Mouse (Mus musculus) olfactory bulb, adult 2 months (tissue): Measurements from ENCODE around the gene Plekha6. TPM values are rescaled to one million over a fixed set of nuclear protein-coding genes. Genes with fewer than 3 reads are reported as not detected.
A peak's percentile ranks its signal among the peaks of the same experiment; 100 is the strongest.

Experiments
- H3K27ac ChIP-seq: fragments of 200-500 bp; 2 replicates; pipeline ENCODE4 v1.5.1; 2012; ENCODE audit warnings: low read depth, low read length; ENCODE audit not compliant: insufficient read depth
- H3K4me1 ChIP-seq: fragments of 200-500 bp; 2 replicates; pipeline ENCODE4 v1.6.1; 2012; ENCODE audit warnings: low read length; ENCODE audit not compliant: control insufficient read depth, insufficient read depth
- H3K4me3 ChIP-seq: fragments of 200-500 bp; 2 replicates; pipeline ENCODE4 v1.5.1; 2012; ENCODE audit warnings: mild to moderate bottlenecking, low read depth, low read length, moderate library complexity; ENCODE audit not compliant: insufficient read depth
- CTCF ChIP-seq: fragments of 200-500 bp; IDR thresholded peaks from 2 replicates; pipeline ENCODE4 v1.5.1; 2012; ENCODE audit warnings: low read depth, mild to moderate bottlenecking, low read length, moderate library complexity; ENCODE audit not compliant: insufficient read depth
- POLR2A ChIP-seq: fragments of 200-500 bp; IDR thresholded peaks from 2 replicates; pipeline ENCODE4 v1.6.1; 2012; ENCODE audit warnings: mild to moderate bottlenecking, low read depth, low read length, moderate library complexity; ENCODE audit not compliant: insufficient read depth
- WGBS: fragments of 180-500 bp; shearing (Covaris S2); methylation state at CpG from one replicate; pipeline ENCODE4 v1.1.7; 2018; 5-methylcytosine and 5-hydroxymethylcytosine counted together
- polyA plus RNA-seq: library from polyadenylated mRNA; stranded (reverse); fragments of >200 nt; gene quantifications from 2 replicates; pipeline ENCODE4 v1.2.4, GENCODE M21; 2012; ENCODE audit warnings: low replicate concordance; ENCODE audit not compliant: missing spikeins, insufficient read depth, insufficient read length

Plekha6 gene
- polyA plus RNA-seq, 1 experiment: not detected

DNA sequence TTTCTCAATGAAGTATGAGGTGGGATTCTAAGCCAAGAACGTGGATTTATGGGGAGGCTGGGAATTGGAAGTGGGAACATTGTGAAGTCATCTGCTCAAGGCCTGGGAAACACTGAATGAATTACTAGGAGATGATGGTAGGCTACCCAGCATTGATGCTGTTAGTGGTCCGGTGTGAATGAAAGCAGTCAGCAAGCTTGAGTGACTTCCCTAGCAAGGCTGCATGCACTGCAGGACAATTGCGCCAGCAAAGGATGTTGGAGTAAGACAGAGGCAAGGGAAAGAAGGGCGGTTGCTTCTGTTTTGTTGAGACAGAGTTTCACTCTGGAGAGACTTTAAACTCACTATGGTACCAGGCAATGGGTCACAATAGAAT is 37.7 kb upstream of the Plekha6 start:
- Histone ChIP-seq H3K4me1 (0 out of 2 replicates have a peak, but pooled peaks cover 3% of the 10 kb centered on the region), H3K27ac (no peak overlapping the region), H3K4me3 (no peak overlapping the region)
- no peak for TF ChIP-seq POLR2A
- no peak for TF ChIP-seq CTCF
- 72% methylated on average over 4 of the region's 4 CpGs for WGBS

GRCm38 (mm10) chr1:133127328-133127727 is 36.7 kb upstream of the Plekha6 start:
- TF ChIP-seq CTCF: no peak
- TF ChIP-seq POLR2A: no peak
- no peak overlapping the region for H3K4me3 ChIP-seq
- WGBS: 83% methylated on average over 9 of the region's 9 CpGs
- no peak overlapping the region for H3K27ac ChIP-seq
- H3K4me1 ChIP-seq: 0 out of 2 replicates have a peak, but pooled peaks cover 3% of the 10 kb centered on the region

- WGBS: 16% methylated on average over 16 of the region's 16 CpGs
- no peak for TF ChIP-seq POLR2A
- Histone ChIP-seq H3K4me1 (peaks cover 6% of the 10 kb centered on the region; the same call in 1 of the 2 replicates), H3K27ac (peak overlapping the region; percentile 87), H3K4me3 (no peak overlapping the region)
These were observed 34.4 kb upstream of the Plekha6 start for GRCm38 (mm10) chr1:133129471-133130221.

- under 1% methylated on average over 72 of the region's 72 CpGs for WGBS
- TF ChIP-seq POLR2A: peak; percentile 76
- TF ChIP-seq CTCF: no peak
- Histone ChIP-seq H3K4me1 (peaks cover 8% of the 10 kb centered on the region; the same call in 1 of the 2 replicates), H3K4me3 (peak within 1 kb of the TSS; percentile 89), H3K27ac (peak within 1 kb of the TSS; percentile 91)
These were observed 33.1 kb upstream of the Plekha6 start, which contains the start of gene Ppp1r15b for GRCm38 (mm10) chr1:133130638-133131560. Gene Ppp1r15b (plus strand): TSS chr1:133131143.

- WGBS: under 1% methylated on average over 35 of the region's 35 CpGs
- H3K4me1 ChIP-seq: peaks cover 8% of the 10 kb centered on the region; the same call in 1 of the 2 replicates
These were observed 32.5 kb upstream of the Plekha6 start for GRCm38 (mm10) chr1:133131561-133131905.

DNA sequence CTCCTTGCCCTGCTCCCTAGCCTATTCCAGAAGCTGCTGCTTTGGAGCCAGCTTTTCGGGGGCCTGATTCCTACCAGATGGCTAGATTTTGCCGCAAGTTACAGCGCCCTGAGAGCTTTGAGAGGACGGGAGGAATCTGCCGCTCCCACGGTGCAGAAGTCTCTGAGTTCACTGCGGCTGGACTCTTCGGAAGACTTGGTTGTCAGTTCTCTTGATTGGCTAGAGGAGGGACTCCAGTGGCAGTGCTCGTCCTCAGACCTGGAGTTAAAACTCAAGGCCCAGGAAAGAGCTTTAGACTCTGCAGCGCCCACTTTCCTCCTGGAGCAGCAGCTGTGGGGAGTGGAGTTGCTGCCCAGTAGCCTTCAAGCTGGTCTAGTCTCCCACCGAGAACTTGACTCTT is 32.1 kb upstream of the Plekha6 start:
- TF ChIP-seq CTCF (no peak), POLR2A (no peak)
- H3K4me1 ChIP-seq: peaks cover 8% of the 10 kb centered on the region; the same call in 1 of the 2 replicates
- WGBS: under 1% methylated on average over 11 of the region's 11 CpGs

More at GRCm38 (mm10) chr1:133131561-133131905, 32.5 kb upstream of the Plekha6 start:
- TF ChIP-seq POLR2A: no peak
- H3K4me3 ChIP-seq: peak overlapping the region; percentile 89
- peak overlapping the region; percentile 91 for H3K27ac ChIP-seq

DNA sequence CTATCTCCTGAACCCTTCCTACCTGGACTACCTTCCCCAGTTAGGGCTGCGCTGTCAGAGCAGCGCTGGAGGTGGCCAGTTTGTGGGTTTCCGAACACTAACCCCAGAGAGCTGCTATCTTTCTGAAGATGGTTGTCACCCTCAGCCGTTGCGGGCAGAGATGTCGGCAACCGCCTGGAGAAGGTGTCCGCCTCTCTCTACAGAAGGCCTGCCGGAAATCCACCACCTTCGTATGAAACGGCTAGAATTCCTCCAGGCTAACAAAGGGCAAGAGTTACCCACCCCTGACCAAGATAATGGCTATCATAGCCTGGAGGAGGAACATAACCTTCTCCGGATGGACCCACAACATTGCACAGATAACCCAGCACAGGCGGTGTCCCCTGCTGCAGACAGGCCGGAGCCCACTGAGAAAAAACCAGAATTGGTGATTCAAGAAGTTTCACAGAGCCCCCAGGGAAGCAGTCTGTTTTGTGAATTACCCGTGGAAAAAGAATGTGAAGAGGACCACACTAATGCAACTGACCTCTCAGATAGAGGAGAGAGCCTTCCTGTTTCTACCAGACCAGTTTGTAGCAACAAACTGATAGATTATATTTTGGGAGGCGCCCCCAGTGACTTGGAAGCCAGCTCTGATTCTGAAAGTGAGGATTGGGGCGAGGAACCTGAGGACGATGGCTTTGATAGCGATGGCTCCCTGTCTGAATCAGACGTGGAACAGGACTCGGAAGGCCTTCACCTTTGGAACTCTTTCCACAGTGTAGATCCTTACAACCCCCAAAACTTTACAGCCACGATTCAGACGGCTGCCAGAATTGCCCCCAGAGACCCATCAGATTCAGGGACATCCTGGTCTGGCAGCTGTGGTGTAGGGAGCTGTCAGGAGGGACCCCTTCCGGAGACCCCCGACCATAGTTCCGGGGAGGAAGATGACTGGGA is 31.4 kb upstream of the Plekha6 start:
- Histone ChIP-seq H3K27ac (0 out of 2 replicates have a peak overlapping the region, but pooled peaks have one; percentile 91), H3K4me1 (peaks cover 8% of the 10 kb centered on the region; the same call in 1 of the 2 replicates), H3K4me3 (peak overlapping the region; percentile 89)
- TF ChIP-seq POLR2A: no peak
- TF ChIP-seq CTCF: no peak
- 4% methylated on average over 26 of the region's 26 CpGs for WGBS

More for the DNA sequence above, 32.1 kb upstream of the Plekha6 start:
- Histone ChIP-seq H3K4me3 (peak overlapping the region; percentile 89), H3K27ac (peak overlapping the region; percentile 91)

DNA sequence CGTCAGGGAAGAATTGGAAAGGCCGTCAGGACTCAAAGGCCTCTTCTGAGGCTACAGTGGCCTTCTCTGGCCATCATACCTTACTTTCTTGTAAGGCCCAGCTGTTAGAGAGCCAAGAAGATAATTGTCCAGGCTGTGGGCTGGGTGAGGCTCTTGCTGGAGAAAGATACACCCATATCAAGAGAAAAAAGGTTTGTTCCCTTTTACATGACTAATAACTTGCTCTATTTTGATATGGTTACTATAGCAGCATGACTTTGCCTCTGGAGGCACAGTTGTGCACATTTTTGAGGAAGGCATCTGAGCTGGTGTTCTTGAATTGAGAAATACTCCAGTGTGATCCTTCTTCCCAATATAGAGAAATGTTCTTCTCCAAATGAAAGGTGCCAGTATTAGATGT is 30.6 kb upstream of the Plekha6 start:
- Histone ChIP-seq H3K4me1 (peaks cover 8% of the 10 kb centered on the region; the same call in 1 of the 2 replicates), H3K4me3 (peak overlapping the region; percentile 89), H3K27ac (no peak overlapping the region)
- TF ChIP-seq CTCF (no peak), POLR2A (no peak)
- WGBS: 12% methylated on average over 2 of the region's 2 CpGs
